Mouse (Mus musculus) frontal cortex, postnatal 14 days (tissue): ENCODE results near the gene Abhd14a.
A peak's percentile ranks its signal among the peaks of the same experiment; 100 is the strongest.
"Not testable (repeated sequence)": the region's sequence is repeated elsewhere in the genome, so short reads cannot be mapped to it uniquely, and the experiment has no call there.

Experiments
- DNase-seq, 2 experiments: peaks; one replicate each; pipeline ENCODE4 v3.0.0; 2022; ENCODE audit warnings: low spot score in 2 of 2

Abhd14a gene

DNA sequence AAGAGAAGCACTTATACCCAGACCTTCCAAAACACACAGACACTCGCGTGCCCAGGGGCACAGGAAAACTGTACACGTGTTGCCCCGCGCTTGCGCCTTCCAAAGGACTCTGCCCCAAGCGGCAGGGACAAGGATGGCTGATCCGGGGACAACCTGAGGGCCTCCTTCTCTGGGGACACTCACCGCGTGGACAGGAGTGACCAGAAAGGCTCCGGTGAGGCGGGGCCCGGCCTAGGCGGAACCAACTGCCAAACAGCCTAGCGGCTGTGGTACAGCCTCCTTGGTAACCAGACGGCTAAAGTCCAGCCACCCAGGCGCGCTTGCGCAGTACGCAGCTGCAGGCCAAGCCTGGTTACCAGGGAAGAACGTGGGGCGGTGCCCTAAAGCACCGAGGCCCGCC, at the start of gene Abhd14a, which contains the start of gene Abhd14b:
Gene Abhd14a, minus strand, starts transcription at position 331 of the 400 bp plus-strand sequence.
Gene Abhd14b, plus strand, starts transcription at position 112 of the 400 bp plus-strand sequence.
- peak; percentile 78 to 81 for DNase-seq

DNA sequence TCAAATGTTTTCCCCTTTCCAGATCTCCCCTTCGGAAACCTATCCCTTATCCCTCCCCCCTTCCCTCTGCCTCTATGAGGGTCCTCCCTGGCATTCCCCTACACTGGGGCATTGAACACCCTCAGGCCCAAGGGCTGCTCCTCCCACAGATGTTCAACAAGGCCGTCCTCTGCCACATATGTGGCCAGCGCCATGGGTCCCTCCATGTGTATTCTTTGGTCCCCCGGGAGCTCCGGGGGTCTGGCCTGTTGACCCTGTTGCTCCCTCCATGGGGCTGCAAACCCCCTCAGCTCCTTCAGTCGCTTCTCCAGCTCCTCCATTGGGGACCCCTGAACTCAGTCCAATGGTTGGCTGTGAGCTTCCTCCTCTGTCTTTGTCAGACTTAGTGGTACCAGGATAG, 40.1 kb upstream of the Abhd14a start:
- not testable (repeated sequence) for DNase-seq

DNA sequence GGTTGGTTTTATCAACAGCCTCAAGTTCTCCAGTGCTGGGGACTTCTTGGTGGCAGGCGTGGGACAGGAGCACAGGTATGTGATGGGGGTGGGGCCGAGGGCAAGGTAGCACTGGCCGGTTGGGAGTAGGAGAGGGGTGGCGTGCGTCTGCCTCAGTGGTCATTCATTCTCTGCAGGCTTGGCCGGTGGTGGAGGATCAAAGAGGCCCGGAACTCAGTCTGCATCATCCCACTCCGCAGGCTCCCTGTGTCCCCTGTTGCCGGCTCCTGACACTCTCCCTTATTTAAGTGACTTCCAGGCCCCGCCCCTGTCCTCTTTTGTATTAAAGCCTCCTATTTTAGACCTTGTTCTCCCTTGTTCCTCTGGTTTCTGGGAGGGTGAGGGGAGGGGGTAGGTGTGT, 37.6 kb upstream of the Abhd14a start:
- DNase-seq, result peak in 1 of 2 experiments; percentile 2

DNA sequence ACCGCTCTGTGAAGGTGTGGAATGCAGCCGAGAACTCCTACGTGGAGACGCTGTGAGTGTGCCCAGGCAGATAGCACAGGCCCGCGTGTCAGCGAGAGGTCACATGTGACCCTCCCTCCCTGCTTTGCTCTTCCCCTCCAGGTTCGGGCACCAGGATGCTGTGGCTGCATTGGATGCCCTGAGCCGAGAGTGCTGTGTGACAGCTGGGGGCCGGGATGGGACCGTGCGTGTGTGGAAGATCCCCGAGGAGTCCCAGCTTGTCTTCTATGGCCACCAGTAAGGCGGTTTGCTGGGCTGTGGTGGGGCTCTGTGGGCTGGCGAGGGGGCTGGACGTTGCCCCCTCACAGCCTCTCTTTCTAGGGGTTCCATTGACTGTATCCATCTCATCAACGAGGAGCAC, 36.1 kb upstream of the Abhd14a start:
- peak in 1 of 2 experiments; percentile 2 for DNase-seq

DNA sequence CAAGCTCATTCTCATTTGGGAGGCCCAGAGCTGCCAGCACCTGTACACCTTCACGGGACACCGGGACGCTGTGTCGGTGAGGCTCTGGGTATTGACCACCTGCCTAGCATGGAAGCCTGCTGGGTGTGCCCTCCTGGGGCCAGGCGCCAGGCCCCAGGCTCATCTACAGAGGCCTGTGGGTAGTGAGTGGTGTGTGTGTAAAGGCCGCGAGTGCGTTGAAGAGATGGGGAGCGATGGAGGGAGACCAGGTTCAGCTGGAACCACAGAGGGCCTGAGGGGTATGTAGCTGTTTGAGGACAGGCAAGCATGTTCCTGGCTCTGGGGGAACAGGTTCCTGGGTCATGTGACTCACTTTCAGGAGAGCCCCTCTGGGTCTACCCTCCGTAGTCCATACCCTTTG, 35.7 kb upstream of the Abhd14a start:
- DNase-seq, result no peak

DNA sequence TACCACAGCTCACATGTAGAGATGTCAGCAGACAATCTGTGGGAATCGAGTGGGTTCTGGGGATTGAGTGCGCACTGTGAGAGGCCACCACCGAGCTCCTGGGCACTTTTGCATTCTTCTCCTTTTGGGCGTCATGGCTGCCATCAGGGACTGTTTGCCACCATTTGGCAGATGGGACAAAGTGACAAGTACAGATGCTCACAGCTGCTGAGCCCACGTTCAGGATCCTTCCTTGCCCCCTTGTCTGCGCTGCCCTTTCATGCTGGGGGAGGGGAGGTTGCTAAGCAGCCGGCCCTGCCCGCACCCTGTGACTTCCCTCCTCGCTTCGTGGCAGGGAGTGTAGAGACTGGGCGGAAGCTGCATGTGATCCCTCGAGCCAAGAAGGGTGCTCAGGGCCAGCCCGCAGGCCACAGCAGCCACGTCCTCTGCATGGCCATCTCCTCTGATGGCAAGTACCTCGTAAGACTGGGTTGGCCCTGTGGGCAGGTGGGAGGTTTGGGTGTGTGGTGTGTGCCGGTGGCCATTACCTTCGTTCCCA, 35.2 kb upstream of the Abhd14a start:
- DNase-seq, result peak in 1 of 2 experiments; percentile 1

DNA sequence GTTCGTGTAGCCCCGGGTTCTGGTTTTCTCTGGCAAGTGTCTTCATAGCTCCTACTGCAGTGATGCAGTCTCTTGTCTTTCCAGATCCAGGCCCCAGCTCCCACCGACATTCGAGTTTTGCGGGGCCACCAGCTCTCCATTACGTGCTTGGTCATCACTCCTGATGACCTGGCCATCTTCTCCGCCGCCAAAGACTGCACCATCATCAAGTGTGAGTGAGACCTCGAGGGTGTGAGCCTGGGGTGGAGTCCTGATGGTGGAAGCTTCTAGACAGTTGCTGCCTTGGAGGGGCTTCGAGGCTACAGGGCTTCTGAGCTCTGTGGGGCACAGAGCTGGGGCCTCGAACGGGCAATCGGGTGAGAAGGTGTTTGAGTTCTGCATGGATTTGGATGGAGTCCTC, 34.2 kb upstream of the Abhd14a start:
- peak in 1 of 2 experiments; percentile 2 for DNase-seq

DNA sequence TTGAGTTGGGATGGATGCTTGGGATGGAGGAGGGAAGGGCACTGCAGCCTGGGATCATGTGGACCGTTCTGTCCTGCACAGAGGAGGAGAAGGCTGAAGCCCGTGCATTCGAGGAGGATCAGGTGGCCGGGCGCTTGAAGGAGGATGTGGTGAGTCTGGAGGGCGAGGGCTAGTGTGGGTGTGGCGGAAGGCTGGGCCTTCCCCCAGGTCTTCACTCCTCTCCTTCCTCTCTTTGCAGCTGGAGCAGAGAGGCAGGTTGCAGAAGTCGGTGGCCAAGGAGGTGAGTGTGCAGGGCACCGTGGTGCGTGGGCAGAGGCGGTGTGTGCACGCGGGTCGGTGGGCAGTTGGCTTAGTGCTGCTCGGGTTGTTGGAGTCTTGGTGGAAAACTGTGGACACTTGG, 33.6 kb upstream of the Abhd14a start:
- DNase-seq, result peak in 1 of 2 experiments; percentile 2

DNA sequence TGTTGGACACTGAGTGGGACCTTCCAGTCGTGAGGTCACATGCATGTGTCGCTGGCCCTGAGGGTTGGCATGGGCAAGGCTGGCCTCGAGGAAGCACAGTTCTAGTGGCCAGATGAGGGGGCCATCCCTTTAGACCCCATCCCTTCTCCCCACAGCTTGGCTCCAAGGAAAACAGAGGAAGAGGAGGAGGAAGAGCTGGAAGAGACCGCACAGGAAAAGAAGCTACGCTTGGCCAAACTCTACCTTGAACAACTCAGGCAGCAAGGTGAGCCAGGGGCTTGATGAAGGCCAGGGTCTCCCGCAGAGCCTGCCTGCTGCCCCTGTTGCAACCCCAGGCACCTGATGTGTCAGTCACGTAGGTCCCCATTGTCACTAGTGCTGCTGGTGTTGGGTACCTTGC, 33.1 kb upstream of the Abhd14a start:
- DNase-seq, result peak in 1 of 2 experiments; percentile 1

DNA sequence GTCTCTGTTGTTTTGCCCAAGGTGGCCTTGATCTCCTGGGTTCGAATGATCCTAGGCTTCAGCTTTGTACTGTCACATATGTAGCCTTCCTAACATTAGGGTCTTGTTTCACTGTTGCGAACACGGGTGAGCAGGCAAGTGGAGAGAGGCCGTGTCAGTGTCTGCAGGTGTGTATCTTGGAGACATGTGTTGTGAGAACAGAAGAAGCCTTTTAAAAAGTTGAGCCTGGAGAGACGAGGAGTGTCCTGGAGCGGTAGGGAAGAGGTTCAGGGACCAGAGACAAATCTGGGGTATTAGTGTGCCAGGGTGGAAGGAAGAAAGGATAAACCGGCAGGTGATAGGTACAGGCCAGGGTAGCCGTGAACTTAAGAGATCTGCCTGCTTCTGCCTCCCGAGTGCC, 30.6 kb upstream of the Abhd14a start:
- peak in 1 of 2 experiments; percentile 2 for DNase-seq

DNA sequence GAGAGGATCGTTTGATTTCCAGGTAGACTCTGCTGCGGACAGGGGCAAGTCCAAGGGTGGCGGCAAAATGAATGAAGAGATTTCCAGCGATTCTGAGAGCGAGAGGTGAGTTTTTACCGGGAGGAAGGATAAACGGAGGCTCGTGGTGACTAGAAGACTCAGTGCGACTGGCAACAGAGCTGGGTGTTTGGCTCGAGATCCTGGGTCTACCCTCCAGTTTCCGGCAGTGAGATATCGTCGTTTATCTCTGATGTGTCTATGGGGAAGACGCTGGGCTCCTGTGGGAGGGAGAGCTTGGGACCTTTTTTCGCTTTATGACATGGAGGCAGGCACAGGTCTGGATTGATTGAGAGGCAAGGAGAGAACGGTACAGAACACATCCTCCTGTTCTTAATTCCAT, 30.2 kb upstream of the Abhd14a start:
- DNase-seq, result peak in 1 of 2 experiments; percentile 2

DNA sequence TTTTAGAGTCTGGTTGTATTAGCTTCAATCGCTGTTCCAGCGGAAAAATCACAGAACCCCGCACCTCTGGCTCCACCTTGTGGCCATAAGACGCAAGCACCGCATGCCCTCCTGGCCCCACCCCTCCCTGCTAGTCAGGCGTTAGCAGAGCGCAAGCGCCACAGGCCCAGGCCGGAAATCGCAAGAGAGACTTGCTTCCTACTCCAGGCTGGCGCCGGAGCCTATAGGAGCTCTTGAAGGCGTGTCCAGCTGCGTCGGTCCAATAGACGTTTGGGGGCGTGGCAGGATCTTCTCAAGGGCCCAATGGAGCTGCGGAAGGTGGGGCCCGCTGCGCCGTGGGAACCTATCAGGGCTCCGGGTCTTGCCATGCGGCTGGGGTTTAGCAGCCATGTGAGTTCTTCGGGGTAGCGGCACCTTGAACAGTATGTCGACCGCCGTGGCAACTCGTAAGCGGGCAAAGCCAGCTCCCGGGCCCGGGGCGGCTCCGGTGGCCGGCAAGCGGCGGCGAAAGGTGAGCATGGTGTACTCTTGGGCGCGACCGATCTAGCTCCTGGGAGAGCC, 29.5 kb upstream of the Abhd14a start, which contains the start of gene Parp3:
Gene Parp3, minus strand, starts transcription at position 26 of the 561 bp plus-strand sequence.
- peak; percentile 99 to 100 for DNase-seq

DNA sequence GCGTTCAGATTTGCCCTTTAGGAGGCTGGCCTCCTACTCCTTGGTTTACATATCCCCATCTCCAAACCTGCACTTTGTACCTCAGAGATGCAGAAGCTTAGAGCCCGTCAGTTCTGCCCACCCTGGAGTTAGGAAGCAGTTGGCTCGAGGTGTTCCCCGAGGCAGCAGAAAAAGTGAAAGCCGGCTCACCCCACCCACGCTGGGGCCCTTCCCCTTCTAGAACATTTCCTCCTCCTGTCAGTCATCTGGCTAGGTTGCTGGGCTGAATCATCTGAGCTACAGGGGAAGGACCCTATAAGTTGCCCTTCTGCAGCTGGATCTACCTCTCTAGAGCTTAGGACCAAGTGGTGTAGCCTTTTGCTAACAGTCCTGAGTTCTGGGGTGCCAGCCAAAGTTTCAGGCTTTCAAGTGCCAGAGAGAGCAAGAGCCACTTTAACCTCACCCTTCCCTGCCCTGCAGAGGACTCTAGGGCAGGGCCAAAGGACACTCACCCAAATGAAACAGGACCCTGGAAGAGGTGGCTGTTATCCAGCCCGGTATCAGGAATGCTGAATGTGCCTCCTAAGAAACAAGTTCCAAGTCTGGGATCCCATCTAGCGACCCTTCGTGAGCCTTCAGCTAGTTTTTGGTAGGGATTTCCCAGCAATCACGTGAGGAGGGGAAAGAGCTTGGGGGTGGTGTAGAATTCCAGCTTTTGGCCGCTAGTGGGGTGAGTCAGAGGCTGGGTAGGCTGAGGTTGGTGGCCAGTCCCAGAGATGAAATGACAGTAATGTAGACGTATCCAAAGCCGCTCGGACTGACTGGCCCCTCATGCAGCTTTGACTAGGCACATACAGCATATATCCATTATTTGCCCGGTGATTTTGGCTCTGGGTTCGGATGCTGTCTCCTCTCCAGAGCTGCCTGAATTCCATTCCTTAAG, 28.8 kb upstream of the Abhd14a start:
- DNase-seq, result peak; percentile 21

DNA sequence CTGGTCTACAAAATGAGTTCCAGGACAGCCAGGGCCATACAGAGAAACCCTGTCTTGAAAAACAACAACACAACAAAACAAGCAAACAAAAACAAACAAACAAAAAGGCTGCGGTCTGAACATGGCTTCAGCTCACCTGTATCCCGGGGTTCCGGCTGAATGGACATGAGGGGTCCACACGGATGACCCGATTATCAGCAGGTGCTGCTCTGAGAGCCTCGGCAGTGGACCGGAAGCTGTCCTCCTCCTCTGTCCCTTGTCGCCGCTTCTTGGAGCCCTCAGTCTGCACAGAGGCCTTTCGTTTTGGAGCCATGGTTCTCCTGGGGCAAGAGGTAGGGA, 28.2 kb upstream of the Abhd14a start, which contains the start of gene Rrp9:
Gene Rrp9, plus strand, starts transcription at position 301 of the 339 bp plus-strand sequence.
- peak in 1 of 2 experiments; percentile 6 for DNase-seq

DNA sequence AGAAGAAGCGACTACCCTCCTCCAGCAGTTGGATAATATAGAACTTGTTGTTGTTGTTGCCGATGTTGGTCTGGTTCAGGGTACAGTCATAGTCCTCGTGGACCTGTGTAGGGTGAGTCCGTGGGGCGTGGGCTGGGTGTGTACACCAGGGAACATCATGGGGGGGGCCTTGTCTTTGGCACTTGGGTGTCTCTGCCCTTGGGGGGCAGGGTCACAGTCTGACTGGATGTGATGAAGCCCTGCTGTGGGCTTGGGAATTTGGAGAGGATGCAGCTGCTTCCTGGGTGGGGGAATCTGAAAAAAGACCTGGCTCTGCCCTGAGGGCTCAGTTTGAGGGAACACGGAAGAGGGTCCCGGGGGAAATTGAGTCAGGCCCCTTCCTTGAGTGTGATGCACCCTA, 27.6 kb upstream of the Abhd14a start:
- DNase-seq, result peak; percentile 3 to 12

DNA sequence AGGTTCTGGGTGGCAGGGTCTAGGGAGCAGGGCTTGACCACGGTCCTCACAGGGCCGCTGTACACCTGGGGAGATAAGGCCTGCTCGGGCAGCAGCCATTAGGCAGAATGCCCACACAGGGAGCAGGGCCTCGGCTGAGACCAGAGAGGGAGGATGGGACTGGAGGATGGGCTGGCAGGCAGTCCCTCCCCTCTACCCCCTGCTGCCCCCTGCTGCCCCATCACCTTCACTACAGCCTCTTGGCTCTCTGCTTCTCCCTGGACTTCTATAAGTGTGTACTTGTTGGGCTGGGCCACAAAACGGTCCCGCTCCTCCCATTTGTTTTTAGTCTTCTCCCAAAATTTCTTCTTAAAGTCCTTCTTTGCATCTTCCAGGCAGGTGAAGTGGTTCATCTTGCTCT, 27.0 kb upstream of the Abhd14a start:
- DNase-seq, result peak; percentile 20 to 35

DNA sequence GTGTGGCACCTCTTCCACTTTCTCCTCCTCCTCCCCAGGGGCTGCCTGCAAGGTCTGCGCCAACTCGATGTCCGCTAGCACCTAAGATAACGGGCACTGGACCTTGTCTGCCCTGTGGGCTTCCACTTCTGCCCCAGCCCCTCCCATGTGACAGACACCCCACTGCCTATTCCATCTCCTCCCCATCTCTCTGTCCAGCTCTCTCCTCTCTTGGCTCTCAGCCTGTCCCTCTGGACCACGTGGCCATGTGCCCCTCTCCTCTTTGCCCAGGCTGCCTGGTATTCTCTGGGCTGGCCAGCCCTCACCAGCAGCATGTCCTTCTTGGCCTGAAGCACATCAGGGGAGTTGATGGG, 26.3 kb upstream of the Abhd14a start:
- peak in 1 of 2 experiments; percentile 4 for DNase-seq

DNA sequence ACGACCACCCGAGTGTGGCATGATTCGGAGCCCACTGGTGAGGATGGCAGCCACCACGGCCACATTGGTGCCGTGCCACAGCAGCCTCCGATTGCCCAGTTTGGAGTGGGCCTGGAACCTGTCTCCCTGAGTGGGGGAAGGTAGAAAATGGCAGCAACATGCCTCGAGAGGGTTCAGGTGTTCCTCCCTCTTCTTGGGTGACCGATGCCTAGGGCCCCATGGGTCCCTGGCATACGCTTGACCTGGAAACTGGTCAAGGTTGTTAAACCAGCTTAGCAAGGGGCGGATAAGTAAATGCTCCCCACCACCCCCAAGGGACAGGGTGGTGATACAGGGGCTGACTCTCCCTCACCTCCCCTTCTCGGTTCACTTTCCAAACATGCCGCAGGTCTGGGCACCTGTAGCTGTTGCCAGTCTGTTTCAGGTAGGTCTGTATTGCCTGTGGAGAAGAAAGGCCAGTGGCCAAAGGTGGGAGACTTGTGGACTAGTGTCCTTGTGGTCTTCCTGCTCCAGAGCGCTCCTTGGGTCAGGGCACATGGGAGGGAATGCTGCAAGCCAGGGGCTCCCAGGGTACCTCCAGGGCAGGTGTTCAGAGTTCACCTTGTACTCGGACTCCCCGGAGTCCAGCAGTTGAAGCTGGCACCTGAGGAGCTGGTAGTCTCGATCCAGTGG, 25.7 kb upstream of the Abhd14a start:
- peak; percentile 2 to 7 for DNase-seq

DNA sequence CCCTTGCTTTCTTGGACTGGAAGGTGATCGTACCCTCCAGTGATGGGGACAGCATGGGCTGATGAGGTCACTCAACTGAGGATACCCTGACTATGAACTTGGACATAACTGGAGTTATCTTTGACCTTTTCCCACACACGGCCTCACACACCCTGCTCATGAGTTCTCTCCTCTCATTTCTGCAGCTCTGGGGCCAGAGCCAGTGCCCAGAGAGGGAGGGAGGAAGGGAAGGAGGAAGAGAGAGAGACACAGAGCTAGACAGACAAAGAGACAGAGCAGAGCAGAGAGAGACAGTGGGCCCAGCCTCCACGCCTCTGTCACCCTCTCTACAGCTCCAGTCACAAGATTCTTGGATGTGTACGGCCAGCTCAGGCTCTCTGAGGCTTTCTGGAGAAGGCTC, 24.8 kb upstream of the Abhd14a start:
- peak in 1 of 2 experiments; percentile 9 for DNase-seq

DNA sequence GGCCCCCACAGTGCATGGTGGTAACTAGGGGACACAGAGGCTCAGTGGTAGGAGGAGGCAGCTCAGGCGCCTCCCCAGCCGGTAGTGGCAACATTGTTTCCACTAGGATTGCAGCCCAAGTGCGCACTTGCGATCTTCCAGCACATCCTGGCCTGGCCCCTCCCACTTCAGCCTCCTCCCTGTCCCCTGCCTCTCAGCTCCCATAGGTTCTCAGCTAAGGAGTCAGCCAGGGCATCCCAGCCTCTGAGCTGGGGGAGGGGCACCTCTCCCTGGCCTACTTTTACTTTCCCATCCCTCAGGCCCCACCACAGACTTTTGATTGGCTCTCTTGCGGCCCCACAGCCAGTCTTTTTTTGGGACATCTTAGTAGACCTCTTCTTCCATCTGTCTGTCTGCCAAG, 24.4 kb upstream of the Abhd14a start:
- peak; percentile 17 to 41 for DNase-seq

DNA sequence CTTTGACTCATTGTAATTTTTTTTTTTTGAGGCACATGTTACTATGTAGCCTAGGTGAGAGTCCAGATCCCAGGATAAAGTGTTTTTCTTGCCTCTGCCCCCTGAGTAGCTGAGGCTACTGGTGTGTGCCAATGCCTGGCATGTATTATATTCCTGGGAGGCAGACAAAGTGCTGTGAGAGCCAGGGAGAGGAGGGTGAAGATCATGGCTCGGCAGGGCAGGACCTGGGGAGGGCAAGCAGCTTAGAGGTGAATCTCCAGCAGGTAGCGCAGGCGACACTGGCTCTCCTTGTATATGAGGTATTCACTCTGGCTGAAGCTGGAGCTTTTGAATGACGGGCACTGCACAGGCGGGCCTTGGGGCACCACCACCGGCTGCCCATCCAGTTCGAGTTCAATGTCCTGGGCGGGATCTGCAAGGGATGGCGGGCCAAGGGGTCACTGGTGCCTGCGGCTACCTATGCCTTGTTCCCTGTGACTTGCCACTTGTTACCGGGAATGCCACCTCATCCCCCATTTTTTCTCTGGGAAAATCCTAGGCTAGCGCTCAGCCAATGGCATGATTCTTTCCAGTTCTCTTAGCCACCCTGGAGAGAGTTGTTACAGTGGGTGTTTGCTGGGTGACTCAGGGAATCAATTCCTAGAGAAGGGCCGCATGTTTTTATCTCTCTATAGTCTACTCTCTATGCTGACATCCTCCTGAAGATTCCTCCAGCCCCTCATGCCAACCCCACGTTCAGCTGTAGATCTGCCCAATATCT, 23.7 kb upstream of the Abhd14a start:
- peak in 1 of 2 experiments; percentile 4 for DNase-seq
